Mouse (Mus musculus) limb, embryonic 13.5 days (tissue): ENCODE results near the gene 2610318N02Rik. TPM values are rescaled to one million over a fixed set of nuclear protein-coding genes. Genes with fewer than 3 reads are reported as not detected.

Source experiments
- ATAC-seq: fragments of 200-750 bp; cut with Nextera tagmentation; 2 replicates; pipeline ENCODE4 v1.8.0; 2017; ENCODE audit warnings: low read depth, moderate number of reproducible peaks, moderate TSS enrichment; ENCODE audit not compliant: low FRiP score
- H3K27ac ChIP-seq: fragments of 300-500 bp; sonication (generic); 2 replicates; pipeline ENCODE4 v1.5.1; 2015; ENCODE audit warnings: inconsistent platforms, mild to moderate bottlenecking, moderate library complexity
- H3K27me3 ChIP-seq: fragments of 300-500 bp; sonication (generic); 2 replicates; pipeline ENCODE4 v1.6.1; 2015; ENCODE audit warnings: mild to moderate bottlenecking, inconsistent platforms
- H3K36me3 ChIP-seq: fragments of 300-500 bp; sonication (generic); 2 replicates; pipeline ENCODE4 v1.6.1; 2015; ENCODE audit warnings: inconsistent platforms, mild to moderate bottlenecking, moderate library complexity
- H3K4me1 ChIP-seq: fragments of 300-500 bp; sonication (generic); 2 replicates; pipeline ENCODE4 v1.6.1; 2015; ENCODE audit warnings: inconsistent platforms
- H3K4me2 ChIP-seq: fragments of 300-500 bp; sonication (generic); replicated peaks from 2 replicates; pipeline ENCODE4 v1.6.1; 2015; ENCODE audit warnings: inconsistent platforms, mild to moderate bottlenecking, moderate library complexity
- H3K4me3 ChIP-seq: fragments of 300-500 bp; sonication (generic); 2 replicates; pipeline ENCODE4 v1.5.1; 2015; ENCODE audit warnings: moderate library complexity, mild to moderate bottlenecking, inconsistent platforms
- H3K9ac ChIP-seq: fragments of 300-500 bp; sonication (generic); 2 replicates; pipeline ENCODE4 v1.6.1; 2015; ENCODE audit warnings: mild to moderate bottlenecking, inconsistent platforms
- H3K9me3 ChIP-seq: fragments of 300-500 bp; sonication (generic); 2 replicates; pipeline ENCODE4 v1.6.1; 2016; ENCODE audit warnings: inconsistent platforms
- WGBS: fragments of 180-500 bp; shearing (Covaris S2); methylation state at CpG from one replicate; pipeline ENCODE4 v1.1.7; 2015; 5-methylcytosine and 5-hydroxymethylcytosine counted together
- polyA plus RNA-seq: library from polyadenylated mRNA; unstranded; fragments of >200 nt; fragmentation: Nextera tagmentation; extraction: Ambion mirVana; gene quantifications from 2 replicates; pipeline ENCODE4 v1.2.1, GENCODE M21; 2015

Gene 2610318N02Rik
- polyA plus RNA-seq, 1 experiment from 2014 or later, result 70.7 TPM

DNA sequence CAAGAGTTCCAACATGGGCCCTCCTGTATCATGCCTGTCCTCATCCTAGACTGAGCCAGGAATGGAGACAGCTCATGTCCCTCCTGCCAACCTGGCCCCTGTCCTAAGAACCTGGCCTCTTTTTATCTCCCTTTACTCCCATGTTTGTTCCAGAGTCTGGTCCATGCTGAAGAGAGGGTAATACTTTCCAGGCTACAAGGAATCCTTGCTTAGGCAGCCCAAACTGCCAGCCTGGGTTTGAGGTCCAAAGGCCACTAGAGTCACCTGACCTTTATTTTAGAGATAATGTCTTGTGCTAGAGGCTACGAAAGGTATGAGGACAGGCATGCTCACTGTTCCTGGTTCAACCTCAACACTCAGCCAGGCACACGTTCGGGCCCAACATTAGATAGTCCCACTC, 28.0 kb downstream of the 2610318N02Rik start:
- Histone ChIP-seq H3K9ac (no peak overlapping the region), H3K27ac (no peak overlapping the region), H3K36me3 (peaks cover 99% of the 10 kb centered on the region), H3K4me3 (no peak overlapping the region), H3K27me3 (no peaks in the 10 kb centered on the region), H3K4me1 (no peaks in the 10 kb centered on the region; the same call in 1 of the 2 replicates), H3K9me3 (no peaks in the 10 kb centered on the region), H3K4me2 (no peak overlapping the region)
- no peak for ATAC-seq
- 91% methylated on average over 3 of the region's 3 CpGs for WGBS

GRCm38 (mm10) chr16:17088346-17088745, 36.6 kb downstream of the 2610318N02Rik start:
- ATAC-seq, result no peak
- H3K36me3 ChIP-seq, result peaks cover 100% of the 10 kb centered on the region
- no peaks in the 10 kb centered on the region for H3K9me3 ChIP-seq
- H3K4me2 ChIP-seq, result no peak overlapping the region
- no peak overlapping the region for H3K27ac ChIP-seq
- H3K4me1 ChIP-seq, result no peaks in the 10 kb centered on the region
- no peak overlapping the region for H3K4me3 ChIP-seq
- 76% methylated on average over 3 of the region's 3 CpGs for WGBS
- no peaks in the 10 kb centered on the region for H3K27me3 ChIP-seq
- no peak overlapping the region for H3K9ac ChIP-seq

- peaks cover 100% of the 10 kb centered on the region for H3K36me3 ChIP-seq
Observed at GRCm38 (mm10) chr16:17086669-17087193, 38.2 kb downstream of the 2610318N02Rik start.

DNA sequence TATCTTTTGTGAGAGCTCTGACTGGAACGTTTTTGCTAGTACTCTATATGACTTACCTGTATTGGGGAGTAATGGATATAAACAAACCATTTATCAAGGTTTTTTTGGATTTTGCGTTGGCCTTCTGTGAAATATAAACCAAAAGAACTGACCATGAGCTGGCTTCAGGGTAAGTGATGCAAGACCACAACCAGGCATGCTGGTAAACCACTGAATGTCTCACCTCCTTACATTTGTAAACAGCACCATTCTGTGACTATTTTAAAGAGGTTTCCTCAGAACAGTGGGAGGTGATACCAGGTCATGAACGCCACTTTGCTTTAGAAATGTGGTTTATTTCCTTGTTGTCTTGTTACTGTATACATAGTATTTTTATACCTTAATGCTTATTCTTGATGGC, 38.7 kb downstream of the 2610318N02Rik start:
- Histone ChIP-seq H3K9ac (no peak overlapping the region), H3K27ac (no peak overlapping the region), H3K36me3 (peaks cover 100% of the 10 kb centered on the region), H3K4me1 (no peaks in the 10 kb centered on the region), H3K4me3 (no peak overlapping the region), H3K4me2 (no peak overlapping the region), H3K27me3 (no peaks in the 10 kb centered on the region), H3K9me3 (no peaks in the 10 kb centered on the region)
- 85% methylated on average over 3 of the region's 3 CpGs for WGBS
- no peak for ATAC-seq

More at GRCm38 (mm10) chr16:17086669-17087193, 38.2 kb downstream of the 2610318N02Rik start:
- no peak overlapping the region for H3K9ac ChIP-seq
- no peaks in the 10 kb centered on the region for H3K4me1 ChIP-seq
- ATAC-seq, result no peak
- WGBS, result 77% methylated on average over 13 of the region's 13 CpGs
- no peak overlapping the region for H3K4me3 ChIP-seq
- H3K4me2 ChIP-seq, result no peak overlapping the region
- no peaks in the 10 kb centered on the region for H3K27me3 ChIP-seq
- H3K27ac ChIP-seq, result peak overlapping the region; percentile 11; the same call in 1 of the 2 replicates
- H3K9me3 ChIP-seq, result no peaks in the 10 kb centered on the region

- 92% methylated on average over 4 of the region's 4 CpGs for WGBS
- H3K27me3 ChIP-seq, result no peaks in the 10 kb centered on the region
- peaks cover 98% of the 10 kb centered on the region for H3K36me3 ChIP-seq
- no peak overlapping the region for H3K9ac ChIP-seq
- no peak overlapping the region for H3K4me2 ChIP-seq
- no peak overlapping the region for H3K4me3 ChIP-seq
- H3K4me1 ChIP-seq, result no peaks in the 10 kb centered on the region
- H3K9me3 ChIP-seq, result no peaks in the 10 kb centered on the region
- no peak for ATAC-seq
- H3K27ac ChIP-seq, result no peak overlapping the region
Observed at GRCm38 (mm10) chr16:17085636-17086035, 39.3 kb downstream of the 2610318N02Rik start.

- H3K27me3 ChIP-seq, result no peaks in the 10 kb centered on the region
- WGBS, result 85% methylated on average over 6 of the region's 6 CpGs
- no peak overlapping the region for H3K9ac ChIP-seq
- no peaks in the 10 kb centered on the region for H3K9me3 ChIP-seq
- peaks cover 92% of the 10 kb centered on the region for H3K36me3 ChIP-seq
- H3K4me2 ChIP-seq, result no peak overlapping the region
- no peaks in the 10 kb centered on the region for H3K4me1 ChIP-seq
- no peak for ATAC-seq
- H3K4me3 ChIP-seq, result no peak overlapping the region
- H3K27ac ChIP-seq, result no peak overlapping the region
Observed at GRCm38 (mm10) chr16:17082121-17082792, 42.7 kb downstream of the 2610318N02Rik start.

DNA sequence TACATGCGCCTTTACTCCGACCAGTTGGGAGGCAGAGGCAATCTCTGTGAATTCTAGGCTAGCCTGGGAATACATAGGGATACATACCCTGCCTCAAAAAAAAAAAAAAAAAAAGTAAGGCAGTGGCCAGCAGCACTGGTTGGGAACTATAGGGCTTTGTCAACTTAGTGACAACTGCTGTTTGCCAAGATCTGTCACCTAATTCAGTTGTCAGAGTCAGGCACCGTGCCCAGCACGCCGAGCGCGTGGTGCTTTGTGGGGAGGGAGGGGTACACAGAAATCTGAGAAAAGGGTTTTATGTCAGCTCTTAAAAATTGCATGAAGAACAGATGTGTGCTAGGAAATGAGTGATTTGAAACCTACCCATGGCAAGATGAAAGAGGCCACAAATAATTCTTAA, 46.9 kb downstream of the 2610318N02Rik start:
- Histone ChIP-seq H3K9me3 (no peaks in the 10 kb centered on the region; the same call in 1 of the 2 replicates), H3K4me3 (no peak overlapping the region), H3K27me3 (no peaks in the 10 kb centered on the region), H3K27ac (no peak overlapping the region), H3K4me2 (no peak overlapping the region), H3K4me1 (no peaks in the 10 kb centered on the region), H3K9ac (no peak overlapping the region), H3K36me3 (peaks cover 79% of the 10 kb centered on the region)
- 69% methylated on average over 7 of the region's 7 CpGs for WGBS
- peak; percentile 37; the same call in 1 of the 2 replicates for ATAC-seq

- H3K9me3 ChIP-seq, result no peaks in the 10 kb centered on the region; the same call in 1 of the 2 replicates
Observed at GRCm38 (mm10) chr16:17076869-17077268, 48.1 kb downstream of the 2610318N02Rik start.

GRCm38 (mm10) chr16:17076301-17076700, 48.7 kb downstream of the 2610318N02Rik start:
- WGBS, result 95% methylated on average over 2 of the region's 2 CpGs
- Histone ChIP-seq H3K27ac (no peak overlapping the region), H3K4me1 (peaks cover 4% of the 10 kb centered on the region), H3K9me3 (no peaks in the 10 kb centered on the region; the same call in 1 of the 2 replicates), H3K36me3 (peaks cover 67% of the 10 kb centered on the region), H3K27me3 (no peaks in the 10 kb centered on the region), H3K9ac (no peak overlapping the region), H3K4me3 (no peak overlapping the region), H3K4me2 (no peak overlapping the region)
- no peak for ATAC-seq

More at GRCm38 (mm10) chr16:17076869-17077268, 48.1 kb downstream of the 2610318N02Rik start:
- Histone ChIP-seq H3K4me3 (no peak overlapping the region), H3K4me2 (no peak overlapping the region), H3K36me3 (peaks cover 73% of the 10 kb centered on the region), H3K4me1 (0 out of 2 replicates have a peak, but pooled peaks cover under 1% of the 10 kb centered on the region), H3K27ac (no peak overlapping the region), H3K27me3 (no peaks in the 10 kb centered on the region), H3K9ac (no peak overlapping the region)
- ATAC-seq, result no peak

DNA sequence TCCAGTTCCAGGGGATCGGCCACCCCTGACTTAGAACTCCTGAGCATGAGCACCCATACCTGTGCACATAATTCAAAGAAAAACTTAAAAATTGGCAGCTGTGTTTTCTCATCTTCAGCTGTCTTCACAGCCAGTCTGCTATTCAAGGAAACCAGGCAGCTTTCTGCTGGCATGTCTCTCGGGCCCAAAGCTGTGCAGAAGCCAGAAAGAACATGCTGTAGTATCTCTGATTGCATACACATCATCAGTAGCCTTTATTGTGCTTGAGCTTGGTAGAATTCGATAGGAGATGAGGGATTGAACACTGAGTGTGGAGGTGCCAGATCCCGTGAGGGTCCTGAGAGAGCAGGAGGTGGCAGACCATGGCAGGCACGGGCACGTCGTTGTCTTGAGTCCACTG, 52.0 kb downstream of the 2610318N02Rik start:
- H3K4me1 ChIP-seq, result peaks cover 16% of the 10 kb centered on the region

DNA sequence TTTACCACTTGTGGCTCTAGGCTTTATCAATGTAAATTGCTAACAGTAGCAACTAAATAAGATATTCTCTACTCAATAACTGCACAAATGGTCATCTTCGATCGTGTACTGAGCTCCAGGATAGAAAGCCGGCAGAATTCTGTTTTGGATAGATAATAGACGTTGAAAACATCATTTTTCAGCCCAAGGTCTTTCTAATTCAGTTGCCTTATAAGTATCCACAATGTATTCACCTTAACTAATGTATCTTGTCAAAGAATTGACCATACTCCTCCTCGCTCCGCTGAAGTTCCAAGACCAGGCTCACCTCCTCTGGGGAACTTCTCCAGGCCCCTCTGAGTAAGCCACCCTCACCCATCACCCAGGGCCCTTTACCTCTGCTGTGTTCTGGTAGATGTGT, 54.3 kb downstream of the 2610318N02Rik start:
- ATAC-seq, result no peak
- WGBS, result 52% methylated on average over 6 of the region's 6 CpGs
- Histone ChIP-seq H3K9ac (peak overlapping the region; percentile 84), H3K27me3 (no peaks in the 10 kb centered on the region), H3K27ac (no peak overlapping the region), H3K4me3 (peak overlapping the region; percentile 77), H3K4me2 (peak overlapping the region; percentile 74), H3K9me3 (no peaks in the 10 kb centered on the region; the same call in 1 of the 2 replicates), H3K36me3 (peaks cover 26% of the 10 kb centered on the region), H3K4me1 (peaks cover 16% of the 10 kb centered on the region)

More for the DNA sequence above, 52.0 kb downstream of the 2610318N02Rik start:
- H3K36me3 ChIP-seq, result peaks cover 42% of the 10 kb centered on the region
- no peak for ATAC-seq
- H3K4me2 ChIP-seq, result no peak overlapping the region
- H3K27me3 ChIP-seq, result no peaks in the 10 kb centered on the region
- WGBS, result 90% methylated on average over 7 of the region's 7 CpGs
- no peak overlapping the region for H3K27ac ChIP-seq
- no peak overlapping the region for H3K4me3 ChIP-seq
- no peaks in the 10 kb centered on the region; the same call in 1 of the 2 replicates for H3K9me3 ChIP-seq
- no peak overlapping the region for H3K9ac ChIP-seq

DNA sequence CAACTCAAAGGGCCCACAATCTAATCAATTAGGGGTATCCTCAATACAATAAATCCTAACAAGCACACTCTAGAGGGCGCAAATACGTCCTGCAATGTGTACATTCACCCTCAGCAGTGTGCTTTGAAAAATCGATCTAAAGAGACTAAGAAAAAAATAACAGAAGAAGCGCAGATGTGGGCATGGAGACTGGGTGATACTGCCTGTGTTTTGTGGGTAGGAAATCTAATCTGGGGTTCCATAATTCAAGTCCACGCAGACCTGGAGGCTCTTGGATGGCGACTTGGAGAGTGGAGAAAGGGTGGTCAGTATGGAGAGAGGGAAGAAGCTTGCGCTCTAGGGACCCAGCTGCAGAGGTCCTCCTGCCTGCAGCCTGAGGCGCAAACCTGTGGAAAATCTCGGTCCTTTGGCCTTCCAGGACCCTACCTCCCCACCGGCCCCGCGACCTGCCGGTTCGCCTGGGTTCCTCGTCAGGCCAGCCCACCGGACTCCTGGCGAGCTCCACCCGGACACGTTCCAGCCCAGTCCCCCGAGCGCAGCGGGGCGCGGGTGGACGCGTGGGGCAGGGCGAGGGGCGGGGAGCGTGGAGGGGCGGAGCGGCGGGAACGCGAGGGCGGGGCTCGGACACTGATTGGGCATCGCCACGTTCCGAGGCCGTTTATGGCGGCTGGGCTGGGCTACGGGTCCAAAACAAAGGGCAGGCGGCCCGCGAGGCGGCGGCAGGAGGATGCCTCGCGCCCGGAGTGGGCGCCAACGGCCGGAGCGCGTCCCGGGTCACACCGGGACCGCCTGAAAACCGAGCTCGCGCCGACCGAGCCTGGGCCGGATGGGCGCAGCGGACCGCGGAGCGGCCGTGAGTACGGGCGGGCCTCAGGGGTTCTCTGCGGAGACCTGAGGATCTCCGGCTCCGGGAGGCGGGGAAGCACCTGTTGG, 55.2 kb downstream of the 2610318N02Rik start, which contains the start of gene Ypel1:
Gene Ypel1, plus strand, starts transcription at position 186 of the 933 bp plus-strand sequence.
- Histone ChIP-seq H3K27ac (peak within 1 kb of the TSS; percentile 80), H3K9ac (peak within 1 kb of the TSS; percentile 84), H3K4me2 (peak within 1 kb of the TSS; percentile 74), H3K27me3 (no peaks in the 10 kb centered on the region), H3K4me3 (peak within 1 kb of the TSS; percentile 77), H3K4me1 (peaks cover 16% of the 10 kb centered on the region), H3K36me3 (peaks cover 17% of the 10 kb centered on the region; the same call in 1 of the 2 replicates), H3K9me3 (no peaks in the 10 kb centered on the region)
- WGBS, result under 1% methylated on average over 67 of the region's 76 CpGs
- ATAC-seq, result peak; percentile 96
